Mouse (Mus musculus) embryonic facial prominence, embryonic 15.5 days (tissue): ENCODE data around the gene Spata13. TPM values are rescaled to one million over a fixed set of nuclear protein-coding genes. Genes with fewer than 3 reads are reported as not detected.

ENCODE experiments used
- ATAC-seq: fragments of 200-750 bp; cut with Nextera tagmentation; 2 replicates; pipeline ENCODE4 v1.8.0; 2017; ENCODE audit warnings: low read depth, moderate TSS enrichment; ENCODE audit not compliant: insufficient number of reproducible peaks, low FRiP score, low TSS enrichment
- H3K27ac ChIP-seq: fragments of 300-500 bp; sonication (generic); replicated peaks from 2 replicates; pipeline ENCODE4 v1.5.1; 2015; ENCODE audit warnings: mild to moderate bottlenecking, inconsistent platforms
- H3K27me3 ChIP-seq: fragments of 300-500 bp; sonication (generic); 2 replicates; pipeline ENCODE4 v1.6.1; 2015; ENCODE audit warnings: inconsistent platforms
- H3K36me3 ChIP-seq: fragments of 300-500 bp; sonication (generic); 2 replicates; pipeline ENCODE4 v1.6.1; 2015; ENCODE audit warnings: mild to moderate bottlenecking, inconsistent platforms
- H3K4me1 ChIP-seq: fragments of 300-500 bp; sonication (generic); 2 replicates; pipeline ENCODE4 v1.6.1; 2015; ENCODE audit warnings: inconsistent platforms
- H3K4me2 ChIP-seq: fragments of 300-500 bp; sonication (generic); replicated peaks from 2 replicates; pipeline ENCODE4 v1.6.1; 2015; ENCODE audit warnings: mild to moderate bottlenecking, inconsistent platforms
- H3K4me3 ChIP-seq: fragments of 300-500 bp; sonication (generic); replicated peaks from 2 replicates; pipeline ENCODE4 v1.5.1; 2015; ENCODE audit warnings: mild to moderate bottlenecking, inconsistent platforms
- H3K9ac ChIP-seq: fragments of 300-500 bp; sonication (generic); 2 replicates; pipeline ENCODE4 v1.6.1; 2015; ENCODE audit warnings: inconsistent platforms
- H3K9me3 ChIP-seq: fragments of 300-500 bp; sonication (generic); replicated peaks from 2 replicates; pipeline ENCODE4 v1.6.1; 2016; ENCODE audit warnings: inconsistent platforms
- WGBS: fragments of 180-500 bp; shearing (Covaris S2); methylation state at CpG from one replicate; pipeline ENCODE4 v1.1.7; 2015; 5-methylcytosine and 5-hydroxymethylcytosine counted together
- polyA plus RNA-seq: library from polyadenylated mRNA; unstranded; fragments of >200 nt; fragmentation: Nextera tagmentation; extraction: Ambion mirVana; gene quantifications from 2 replicates; pipeline ENCODE4 v1.2.1, GENCODE M21; 2015

The Spata13 gene
- polyA plus RNA-seq, 1 experiment from 2014 or later = 16.1 TPM

- H3K4me1 ChIP-seq = peaks cover 62% of the 10 kb centered on the region
These were observed 105.4 kb downstream of the Spata13 start for GRCm38 (mm10) chr14:60739155-60739554.

GRCm38 (mm10) chr14:60739616-60740015, 105.8 kb downstream of the Spata13 start:
- no peak overlapping the region for H3K9ac ChIP-seq
- no peaks in the 10 kb centered on the region for H3K9me3 ChIP-seq
- no peaks in the 10 kb centered on the region for H3K36me3 ChIP-seq
- peaks cover 61% of the 10 kb centered on the region for H3K4me1 ChIP-seq
- no peaks in the 10 kb centered on the region for H3K27me3 ChIP-seq
- no peak for ATAC-seq
- 67% methylated on average over 12 of the region's 12 CpGs for WGBS
- no peak overlapping the region for H3K4me3 ChIP-seq
- no peak overlapping the region for H3K4me2 ChIP-seq
- peak overlapping the region; percentile 60 for H3K27ac ChIP-seq

More at GRCm38 (mm10) chr14:60739155-60739554, 105.4 kb downstream of the Spata13 start:
- Histone ChIP-seq H3K4me2 (no peak overlapping the region), H3K9me3 (no peaks in the 10 kb centered on the region), H3K36me3 (no peaks in the 10 kb centered on the region), H3K9ac (no peak overlapping the region), H3K4me3 (no peak overlapping the region), H3K27me3 (no peaks in the 10 kb centered on the region), H3K27ac (no peak overlapping the region)
- WGBS = 17% methylated on average over 2 of the region's 9 CpGs
- ATAC-seq = no peak

GRCm38 (mm10) chr14:60740507-60740906, 106.7 kb downstream of the Spata13 start:
- no peak overlapping the region for H3K4me2 ChIP-seq
- peak overlapping the region; percentile 60 for H3K27ac ChIP-seq
- H3K4me3 ChIP-seq = no peak overlapping the region
- ATAC-seq = no peak
- peaks cover 55% of the 10 kb centered on the region for H3K4me1 ChIP-seq
- no peak overlapping the region for H3K9ac ChIP-seq
- no peaks in the 10 kb centered on the region for H3K9me3 ChIP-seq
- 83% methylated on average over 5 of the region's 5 CpGs for WGBS
- no peaks in the 10 kb centered on the region for H3K36me3 ChIP-seq
- H3K27me3 ChIP-seq = no peaks in the 10 kb centered on the region

GRCm38 (mm10) chr14:60741033-60741432, 107.2 kb downstream of the Spata13 start:
- H3K27me3 ChIP-seq = no peaks in the 10 kb centered on the region
- WGBS = 70% methylated on average over 8 of the region's 8 CpGs
- no peaks in the 10 kb centered on the region for H3K9me3 ChIP-seq
- peak overlapping the region; percentile 60 for H3K27ac ChIP-seq
- no peak overlapping the region for H3K9ac ChIP-seq
- H3K4me3 ChIP-seq = no peak overlapping the region
- H3K4me1 ChIP-seq = peaks cover 54% of the 10 kb centered on the region
- no peak for ATAC-seq
- no peak overlapping the region for H3K4me2 ChIP-seq
- no peaks in the 10 kb centered on the region for H3K36me3 ChIP-seq

GRCm38 (mm10) chr14:60741490-60741981, 107.7 kb downstream of the Spata13 start:
- H3K27ac ChIP-seq = peak overlapping the region; percentile 60
- H3K36me3 ChIP-seq = no peaks in the 10 kb centered on the region
- H3K4me2 ChIP-seq = no peak overlapping the region
- WGBS = 56% methylated on average over 6 of the region's 6 CpGs
- no peak for ATAC-seq
- peaks cover 49% of the 10 kb centered on the region for H3K4me1 ChIP-seq
- H3K9me3 ChIP-seq = no peaks in the 10 kb centered on the region
- H3K9ac ChIP-seq = no peak overlapping the region
- H3K4me3 ChIP-seq = no peak overlapping the region
- H3K27me3 ChIP-seq = no peaks in the 10 kb centered on the region

GRCm38 (mm10) chr14:60743681-60744080, 109.9 kb downstream of the Spata13 start:
- WGBS = 67% methylated on average over 9 of the region's 9 CpGs
- Histone ChIP-seq H3K4me3 (no peak overlapping the region), H3K4me1 (peaks cover 28% of the 10 kb centered on the region), H3K27ac (no peak overlapping the region), H3K4me2 (no peak overlapping the region), H3K9me3 (no peaks in the 10 kb centered on the region), H3K9ac (no peak overlapping the region), H3K27me3 (no peaks in the 10 kb centered on the region), H3K36me3 (0 out of 2 replicates have a peak, but pooled peaks cover 13% of the 10 kb centered on the region)
- no peak for ATAC-seq

- H3K4me1 ChIP-seq = peaks cover 20% of the 10 kb centered on the region; the same call in 1 of the 2 replicates
These were observed 111.4 kb downstream of the Spata13 start for GRCm38 (mm10) chr14:60745201-60745600.

GRCm38 (mm10) chr14:60746141-60746540, 112.3 kb downstream of the Spata13 start:
- ATAC-seq = no peak
- Histone ChIP-seq H3K9me3 (no peaks in the 10 kb centered on the region), H3K4me3 (no peak overlapping the region), H3K4me2 (no peak overlapping the region), H3K36me3 (0 out of 2 replicates have a peak, but pooled peaks cover 13% of the 10 kb centered on the region), H3K4me1 (peaks cover 10% of the 10 kb centered on the region; the same call in 1 of the 2 replicates), H3K27ac (no peak overlapping the region), H3K9ac (no peak overlapping the region), H3K27me3 (no peaks in the 10 kb centered on the region)
- WGBS = 92% methylated on average over 10 of the region's 10 CpGs

More at GRCm38 (mm10) chr14:60745201-60745600, 111.4 kb downstream of the Spata13 start:
- no peak overlapping the region for H3K4me3 ChIP-seq
- H3K9ac ChIP-seq = no peak overlapping the region
- H3K4me2 ChIP-seq = no peak overlapping the region
- 84% methylated on average over 6 of the region's 6 CpGs for WGBS
- H3K27me3 ChIP-seq = no peaks in the 10 kb centered on the region
- no peak for ATAC-seq
- no peak overlapping the region for H3K27ac ChIP-seq
- H3K9me3 ChIP-seq = no peaks in the 10 kb centered on the region
- 0 out of 2 replicates have a peak, but pooled peaks cover 13% of the 10 kb centered on the region for H3K36me3 ChIP-seq

- Histone ChIP-seq H3K27me3 (no peaks in the 10 kb centered on the region), H3K36me3 (0 out of 2 replicates have a peak, but pooled peaks cover 16% of the 10 kb centered on the region), H3K9me3 (no peaks in the 10 kb centered on the region), H3K4me1 (0 out of 2 replicates have a peak, but pooled peaks cover 4% of the 10 kb centered on the region), H3K4me2 (no peak overlapping the region), H3K4me3 (no peak overlapping the region), H3K27ac (no peak overlapping the region), H3K9ac (no peak overlapping the region)
- WGBS = 83% methylated on average over 21 of the region's 21 CpGs
- no peak for ATAC-seq
These were observed 113.5 kb downstream of the Spata13 start for GRCm38 (mm10) chr14:60747154-60747870.

GRCm38 (mm10) chr14:60749880-60750279, 116.1 kb downstream of the Spata13 start:
- H3K36me3 ChIP-seq = peaks cover 20% of the 10 kb centered on the region; the same call in 1 of the 2 replicates
- no peak overlapping the region for H3K9ac ChIP-seq
- no peak overlapping the region for H3K4me3 ChIP-seq
- no peak overlapping the region for H3K4me2 ChIP-seq
- no peaks in the 10 kb centered on the region for H3K27me3 ChIP-seq
- no peaks in the 10 kb centered on the region for H3K4me1 ChIP-seq
- H3K9me3 ChIP-seq = no peaks in the 10 kb centered on the region
- H3K27ac ChIP-seq = no peak overlapping the region
- WGBS = 61% methylated on average over 12 of the region's 12 CpGs
- no peak for ATAC-seq

GRCm38 (mm10) chr14:60751581-60751980, 117.8 kb downstream of the Spata13 start:
- Histone ChIP-seq H3K27ac (no peak overlapping the region), H3K9me3 (no peaks in the 10 kb centered on the region), H3K27me3 (no peaks in the 10 kb centered on the region), H3K4me1 (no peaks in the 10 kb centered on the region), H3K9ac (no peak overlapping the region), H3K4me3 (no peak overlapping the region), H3K4me2 (no peak overlapping the region), H3K36me3 (peaks cover 25% of the 10 kb centered on the region; the same call in 1 of the 2 replicates)
- WGBS = 91% methylated on average over 16 of the region's 16 CpGs
- ATAC-seq = no peak
